Mouse (Mus musculus): ENCODE measurements around the gene Acad10.
A peak's percentile ranks its signal among the peaks of the same experiment; 100 is the strongest.

DNA sequence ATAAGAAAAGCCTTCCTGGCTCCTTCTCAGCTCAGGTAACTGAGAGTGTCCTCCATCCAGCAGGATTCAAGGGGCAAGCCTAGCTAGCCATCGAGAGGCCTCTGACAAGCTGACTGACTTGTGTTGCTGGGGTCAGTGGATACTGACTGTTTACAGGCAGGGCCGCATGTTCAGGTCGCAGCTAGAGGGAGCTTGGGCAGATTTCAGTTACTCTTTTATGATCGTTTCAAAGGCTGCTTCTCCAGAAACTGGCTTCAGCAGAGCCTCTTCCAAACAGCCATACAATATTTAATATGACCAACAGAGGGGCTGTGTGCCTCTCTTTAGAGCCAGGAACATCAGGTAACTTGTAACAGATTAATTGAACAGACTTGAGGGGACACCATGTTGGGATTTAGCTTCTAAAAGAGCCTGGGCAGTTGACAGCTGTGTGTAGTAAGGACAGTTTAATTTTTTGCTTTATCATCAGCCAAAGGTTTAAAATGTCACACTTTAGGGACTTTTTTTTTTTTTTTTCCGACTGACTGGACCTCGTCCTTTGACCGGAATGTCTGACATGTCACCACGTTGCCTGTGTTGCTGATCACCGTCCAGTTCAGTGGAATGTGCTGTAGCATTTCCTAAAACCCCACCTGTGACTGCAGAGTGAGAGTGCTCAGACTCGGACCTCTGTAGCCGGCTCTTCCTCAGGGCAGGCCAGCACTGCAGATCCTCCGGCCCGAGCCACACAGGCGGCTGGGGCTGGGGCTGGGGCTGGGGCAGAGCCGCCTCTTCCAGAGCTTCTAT, 26.0 kb upstream of the Acad10 start:
- peak; percentile 42 for TF ChIP-seq CTCF (IDR thresholded peaks at IDR 0.05; ENCODE audit: low read depth)
- no peak for TF ChIP-seq EP300 (IDR thresholded peaks at IDR 0.05; ENCODE audit: low read depth)
